Mouse (Mus musculus) CH12.LX (cell line): Measurements from ENCODE around the gene Ticrr.

Experiments
- CHD2 ChIP-seq: IDR thresholded peaks from 2 replicates; pipeline ENCODE4 v1.6.1; 2011; ENCODE audit warnings: low read length, improper control_type of control experiment
- CTCF ChIP-seq, 2 experiments: IDR thresholded peaks in 1 of 2; conservative IDR thresholded peaks in 1 of 2; 2 replicates each; pipeline ENCODE4 v1.5.1; 2011 to 2012; ENCODE audit warnings: low read depth in 2 of 2, low read length in 2 of 2, improper control_type of control experiment in 1 of 2, inconsistent platforms in 1 of 2, mild to moderate bottlenecking in 1 of 2, moderate library complexity in 1 of 2
- EP300 ChIP-seq: IDR thresholded peaks from 2 replicates; pipeline ENCODE4 v1.6.1; 2011; ENCODE audit warnings: low read length, improper control_type of control experiment
- HCFC1 ChIP-seq: IDR thresholded peaks from 2 replicates; pipeline ENCODE4 v1.6.1; 2012; ENCODE audit warnings: low read depth, mild to moderate bottlenecking, inconsistent platforms, low read length, improper control_type of control experiment
- JUND ChIP-seq: conservative IDR thresholded peaks from 2 replicates; pipeline ENCODE4 v1.6.1; 2011; ENCODE audit warnings: low read depth, low read length, improper control_type of control experiment
- KAT2A ChIP-seq: IDR thresholded peaks from 2 replicates; pipeline ENCODE4 v1.6.1; 2012; ENCODE audit warnings: low read length, improper control_type of control experiment, inconsistent platforms; ENCODE audit not compliant: insufficient replicate concordance
- MAFK ChIP-seq: IDR thresholded peaks from 2 replicates; pipeline ENCODE4 v1.6.1; 2011; ENCODE audit warnings: low read length, improper control_type of control experiment; ENCODE audit not compliant: insufficient replicate concordance
- NRF1 ChIP-seq: IDR thresholded peaks from 2 replicates; pipeline ENCODE4 v1.6.1; 2014; ENCODE audit warnings: low read depth, mild to moderate bottlenecking, inconsistent platforms, low read length, improper control_type of control experiment, moderate library complexity
- USF2 ChIP-seq: conservative IDR thresholded peaks from 2 replicates; pipeline ENCODE4 v1.6.1; 2011; ENCODE audit warnings: low read depth, low read length, improper control_type of control experiment
- ZNF384 ChIP-seq: IDR thresholded peaks from 2 replicates; pipeline ENCODE4 v1.6.1; 2012; ENCODE audit warnings: low read depth, low read length, improper control_type of control experiment, inconsistent platforms

GRCm38 (mm10) chr7:79611901-79612300 is 48.1 kb upstream of the Ticrr start:
- TF ChIP-seq CTCF (conservative IDR thresholded peaks at IDR 0.05 in 1 of 2, IDR thresholded peaks at IDR 0.05 in 1 of 2; ENCODE audit: low read depth in 2 of 2, low read length in 2 of 2) (no peak), KAT2A (no peak), USF2 (no peak), ZNF384 (no peak), JUND (no peak), EP300 (no peak), MAFK (no peak), CHD2 (no peak), HCFC1 (no peak), NRF1 (no peak)
